Mouse (Mus musculus): ENCODE data around the gene Gm3238.
"Not testable (repeated sequence)": the region's sequence is repeated elsewhere in the genome, so short reads cannot be mapped to it uniquely, and the experiment has no call there.

GRCm38 (mm10) chr10:77787876-77788275 lies 16.8 kb upstream of the Gm3238 start, which contains the start of gene Gm7137:
- not testable (repeated sequence) for TF ChIP-seq POLR2A (IDR thresholded peaks at IDR 0.05; ENCODE audit: low read depth, low read length); CTCF (IDR thresholded peaks at IDR 0.05; ENCODE audit: extremely low read depth, insufficient read depth, insufficient read length, insufficient replicate concordance)

All from spleen, adult 2 months (tissue).